Mouse (Mus musculus) brain, embryonic 14.5 days (tissue): ENCODE measurements around the gene Sptb. TPM values are rescaled to one million over a fixed set of nuclear protein-coding genes. Genes with fewer than 3 reads are reported as not detected.
A peak's percentile ranks its signal among the peaks of the same experiment; 100 is the strongest.

Experiments
- DNase-seq: peaks from one replicate; pipeline ENCODE4 v3.0.0-alpha.2; 2011; ENCODE audit warnings: low read depth
- CTCF ChIP-seq: fragments of 200-500 bp; IDR thresholded peaks from 2 replicates; pipeline ENCODE4 v1.5.1; 2012; ENCODE audit warnings: inconsistent platforms, mild to moderate bottlenecking, moderate library complexity, borderline replicate concordance; ENCODE audit not compliant: insufficient read depth, insufficient read length; ENCODE audit errors: extremely low read depth
- POLR2A ChIP-seq: fragments of 200-500 bp; IDR thresholded peaks from 2 replicates; pipeline ENCODE4 v1.6.1; 2012; ENCODE audit warnings: mild to moderate bottlenecking, inconsistent platforms, borderline replicate concordance; ENCODE audit not compliant: poor library complexity, insufficient read depth, insufficient read length, severe bottlenecking; ENCODE audit errors: extremely low read depth
- polyA plus RNA-seq: library from polyadenylated mRNA; depleted of rRNA; stranded (reverse); fragments of >200 nt; gene quantifications from 2 replicates; pipeline ENCODE4 v1.2.3, GENCODE M21; 2012

The Sptb gene
- polyA plus RNA-seq, 1 experiment = 8.4 TPM

DNA sequence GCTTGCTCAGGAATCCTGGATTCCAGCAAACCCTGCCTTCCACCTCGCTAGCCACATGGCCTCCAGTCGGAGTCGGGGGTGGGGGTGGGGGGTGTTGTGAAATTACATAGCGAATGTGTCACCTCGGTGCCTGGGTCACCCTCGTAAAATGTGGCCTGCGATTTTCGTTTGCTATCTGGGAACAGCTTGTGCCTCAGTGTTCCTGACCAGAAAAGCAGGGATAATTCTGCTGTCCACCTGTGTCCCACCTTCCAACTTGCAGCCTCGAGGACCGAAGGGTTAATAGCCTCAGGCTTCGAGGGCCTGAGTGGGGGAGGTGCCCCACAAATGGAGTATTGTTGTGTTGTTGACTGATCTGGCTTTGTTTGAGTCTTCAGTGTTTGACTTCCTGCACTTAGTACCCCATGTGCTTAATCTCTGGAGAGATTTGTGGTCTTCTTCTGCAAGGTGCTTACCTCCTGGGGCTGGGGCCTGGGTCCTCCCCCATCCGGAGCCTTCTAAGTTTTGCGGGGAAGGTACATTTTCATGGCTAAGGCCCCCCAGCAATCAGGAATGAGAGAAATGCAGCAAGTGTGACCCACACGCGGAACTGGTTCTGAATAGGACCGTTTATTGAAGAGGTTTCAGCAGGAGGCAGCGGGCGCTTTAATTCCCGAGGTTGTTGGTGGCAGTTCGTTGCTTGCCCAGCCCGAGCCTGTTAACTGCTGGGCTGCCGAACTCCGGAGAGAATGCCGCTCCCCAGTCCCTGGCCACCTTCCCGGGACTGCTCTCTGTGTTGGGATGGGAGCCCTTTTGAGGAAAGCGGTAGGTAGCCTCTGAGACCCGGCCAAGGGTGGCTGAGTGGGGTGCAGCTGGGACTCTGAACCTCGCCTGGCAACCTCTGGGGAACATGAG, 163.7 kb downstream of the Sptb start:
- peak; percentile 73 for DNase-seq
- no peak for TF ChIP-seq CTCF

DNA sequence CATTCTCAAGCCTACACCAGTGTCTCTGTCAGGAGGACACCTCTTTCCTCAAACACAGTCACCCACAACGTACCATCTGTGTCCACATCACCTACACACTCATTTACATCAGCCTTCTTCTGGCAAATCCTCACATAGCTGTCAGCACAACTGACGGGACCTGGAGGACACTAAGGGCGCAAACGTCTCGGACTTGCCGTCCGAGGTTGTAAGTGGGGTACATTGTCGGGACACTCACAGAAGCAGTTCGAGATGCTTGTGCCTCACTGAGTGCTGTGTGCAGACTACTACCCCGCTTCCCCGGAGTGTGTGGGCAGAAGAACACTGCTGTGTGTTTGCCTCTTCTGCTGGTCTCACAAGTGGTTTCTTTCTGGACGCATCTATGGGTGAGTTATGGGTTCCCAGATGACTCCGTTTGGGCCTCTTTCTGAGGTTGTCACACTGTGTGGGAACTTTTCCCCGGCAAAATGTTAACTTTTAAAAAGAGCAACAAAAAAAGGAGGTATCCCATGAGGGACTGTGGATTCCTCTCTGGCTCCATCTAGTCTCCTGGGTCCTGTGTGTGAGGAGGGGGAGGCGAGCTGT, 164.5 kb downstream of the Sptb start:
- TF ChIP-seq CTCF (no peak), POLR2A (no peak)
- DNase-seq = no peak

DNA sequence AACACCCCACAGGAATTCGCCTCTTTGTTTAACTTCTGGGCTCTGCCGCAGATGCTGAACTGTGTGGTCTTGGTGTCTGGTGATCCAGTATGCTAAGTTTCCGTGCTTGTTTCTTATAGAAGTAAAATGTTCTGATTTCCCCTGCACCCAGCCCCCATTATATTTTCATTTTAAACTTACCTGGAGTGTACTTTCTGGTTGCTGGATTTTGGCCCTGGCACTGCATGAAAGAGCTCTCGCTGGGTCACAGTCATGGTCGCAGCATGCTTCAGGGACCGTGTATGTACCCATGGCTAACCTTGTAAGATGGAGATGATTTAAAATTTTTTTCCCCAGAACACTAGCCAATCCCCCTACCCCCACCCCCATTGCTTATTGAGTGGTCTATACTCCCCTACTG, 168.5 kb downstream of the Sptb start:
- DNase-seq = no peak
- TF ChIP-seq CTCF (no peak), POLR2A (no peak)

DNA sequence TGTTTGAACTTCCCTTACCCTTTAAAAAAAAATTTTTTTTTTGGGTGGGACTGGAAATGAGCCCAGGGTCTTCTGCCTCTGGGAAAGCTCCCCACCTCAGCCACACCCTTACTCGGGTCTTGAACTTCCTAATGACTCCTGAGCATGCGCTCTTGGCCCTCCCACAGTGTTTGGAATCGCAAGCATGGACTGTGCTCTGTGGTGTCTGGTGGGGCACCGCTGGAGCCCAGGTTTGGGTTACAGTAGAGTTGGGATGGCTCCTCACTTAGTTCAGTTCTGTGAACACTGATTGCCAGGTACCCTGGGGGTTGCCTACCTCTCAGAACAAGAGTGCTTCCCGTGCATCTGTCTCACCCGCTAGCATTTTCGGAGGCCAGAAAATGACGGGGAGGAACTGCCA, 168.9 kb downstream of the Sptb start:
- DNase-seq = no peak
- TF ChIP-seq POLR2A (no peak), CTCF (no peak)

DNA sequence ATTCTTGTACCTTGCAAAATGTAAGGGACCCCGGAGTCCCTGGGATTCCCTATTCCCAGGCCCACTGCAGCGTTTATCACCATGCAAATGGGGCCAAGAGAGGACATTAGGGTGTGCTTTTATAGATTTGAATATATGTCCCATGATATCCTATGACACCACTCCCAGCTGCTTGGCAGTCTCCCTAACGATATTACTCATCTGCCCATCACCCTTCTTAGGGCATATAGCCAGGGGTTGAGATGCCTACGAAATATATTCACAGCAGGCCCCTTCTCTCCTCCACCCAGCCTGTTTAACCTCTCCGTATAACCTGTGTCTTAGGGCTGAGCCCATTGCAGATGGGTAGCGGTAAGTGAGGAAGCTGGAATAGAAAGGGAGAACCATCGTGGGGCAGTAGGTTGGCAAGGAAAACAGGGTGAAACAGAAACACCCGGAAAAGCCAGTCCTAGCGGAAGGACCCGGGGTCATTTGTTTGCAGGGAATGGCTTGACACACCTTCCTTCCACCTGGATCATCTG, 169.6 kb downstream of the Sptb start:
- no peak for DNase-seq
- TF ChIP-seq POLR2A = no peak
- TF ChIP-seq CTCF = no peak

DNA sequence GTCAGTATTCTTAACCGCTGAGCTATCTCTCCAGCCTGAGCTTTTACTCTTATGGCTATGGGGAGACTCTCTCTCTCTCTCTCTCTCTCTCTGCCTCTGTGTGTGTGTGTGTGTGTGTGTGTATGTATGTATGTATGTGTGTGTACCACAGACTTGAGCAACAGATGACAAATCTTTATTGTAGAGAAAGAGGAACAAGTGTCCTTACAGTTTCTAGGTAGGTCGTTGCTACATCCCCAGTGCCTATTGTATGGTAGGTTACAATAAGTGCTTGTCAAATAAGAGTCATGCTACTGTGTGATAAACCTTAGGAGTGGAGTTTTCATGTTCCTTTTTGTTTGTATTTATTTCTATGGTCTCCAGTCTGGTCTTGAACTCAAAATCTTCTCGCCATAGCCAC, 170.2 kb downstream of the Sptb start:
- DNase-seq = no peak
- TF ChIP-seq CTCF (no peak), POLR2A (no peak)

DNA sequence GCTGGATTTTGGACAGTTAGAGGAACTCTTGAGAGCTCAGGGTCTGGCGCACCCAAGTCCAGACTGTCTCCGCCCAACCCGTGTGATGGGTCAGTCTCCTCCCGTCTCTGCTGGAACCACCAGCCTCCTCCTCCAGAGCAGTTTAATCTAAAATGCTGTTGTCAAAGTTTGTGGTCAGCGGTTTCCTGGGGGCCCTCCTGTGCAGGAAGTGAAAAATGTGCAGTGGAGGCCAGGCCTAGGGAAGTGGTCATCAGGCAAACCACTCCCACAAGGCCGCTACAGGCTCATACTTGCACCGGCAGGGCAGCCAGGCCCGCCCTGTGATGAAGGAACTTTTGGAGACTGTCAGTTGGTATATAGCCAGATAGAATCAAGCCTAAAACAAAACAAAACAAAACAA, 172.9 kb downstream of the Sptb start:
- no peak for TF ChIP-seq POLR2A
- no peak for TF ChIP-seq CTCF
- DNase-seq = no peak

DNA sequence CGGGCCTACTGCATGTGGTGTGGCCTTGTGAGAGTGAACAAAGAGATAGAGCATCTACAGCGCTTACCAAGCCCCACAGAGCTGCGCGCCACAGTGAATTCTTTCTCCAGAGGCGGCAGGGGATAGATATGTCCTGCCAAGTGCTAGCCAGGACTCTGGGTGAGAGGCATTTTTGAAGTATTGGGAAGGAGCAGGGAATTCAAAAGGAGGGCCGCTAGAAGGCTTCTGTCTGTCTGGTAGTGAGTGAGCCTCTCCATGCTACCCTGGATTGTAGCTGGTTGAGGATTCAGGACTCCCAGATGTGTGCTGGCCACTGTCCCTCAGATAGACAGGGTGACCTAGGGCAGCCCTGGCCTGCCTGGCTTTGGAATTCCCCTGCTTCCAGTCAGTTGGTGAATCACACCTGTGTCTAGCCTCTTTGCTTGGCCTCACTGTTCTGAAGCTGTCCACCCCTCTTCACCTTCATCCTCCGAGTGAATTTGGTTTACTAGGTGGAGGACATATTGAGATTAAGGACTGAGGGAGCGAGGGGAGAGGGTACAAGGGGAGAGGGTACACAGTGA, 173.7 kb downstream of the Sptb start:
- no peak for TF ChIP-seq POLR2A
- no peak for TF ChIP-seq CTCF

DNA sequence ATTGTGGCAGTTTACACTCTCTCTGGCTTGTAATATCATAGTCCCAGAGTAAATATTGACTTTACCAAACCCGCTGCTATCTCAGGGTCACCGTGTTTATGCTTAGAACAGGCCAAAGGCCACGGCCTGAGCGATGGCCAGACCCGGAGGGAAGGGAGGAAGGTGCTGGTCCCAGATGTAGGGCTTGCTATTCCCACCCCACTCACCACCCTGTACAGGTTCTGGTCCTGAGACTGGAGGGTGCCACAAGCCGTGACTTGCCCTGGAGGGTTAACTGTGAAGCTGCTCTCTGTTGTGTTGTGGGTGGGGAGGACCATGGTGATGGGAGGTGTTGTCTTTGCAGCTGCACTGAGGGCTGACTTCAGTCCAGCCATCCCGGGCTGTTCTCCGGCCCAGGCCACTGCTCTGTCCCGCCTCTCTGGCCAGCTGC, 174.9 kb downstream of the Sptb start:
- no peak for DNase-seq
- no peak for TF ChIP-seq CTCF
- TF ChIP-seq POLR2A = no peak

More for the DNA sequence above, 173.7 kb downstream of the Sptb start:
- no peak for DNase-seq

DNA sequence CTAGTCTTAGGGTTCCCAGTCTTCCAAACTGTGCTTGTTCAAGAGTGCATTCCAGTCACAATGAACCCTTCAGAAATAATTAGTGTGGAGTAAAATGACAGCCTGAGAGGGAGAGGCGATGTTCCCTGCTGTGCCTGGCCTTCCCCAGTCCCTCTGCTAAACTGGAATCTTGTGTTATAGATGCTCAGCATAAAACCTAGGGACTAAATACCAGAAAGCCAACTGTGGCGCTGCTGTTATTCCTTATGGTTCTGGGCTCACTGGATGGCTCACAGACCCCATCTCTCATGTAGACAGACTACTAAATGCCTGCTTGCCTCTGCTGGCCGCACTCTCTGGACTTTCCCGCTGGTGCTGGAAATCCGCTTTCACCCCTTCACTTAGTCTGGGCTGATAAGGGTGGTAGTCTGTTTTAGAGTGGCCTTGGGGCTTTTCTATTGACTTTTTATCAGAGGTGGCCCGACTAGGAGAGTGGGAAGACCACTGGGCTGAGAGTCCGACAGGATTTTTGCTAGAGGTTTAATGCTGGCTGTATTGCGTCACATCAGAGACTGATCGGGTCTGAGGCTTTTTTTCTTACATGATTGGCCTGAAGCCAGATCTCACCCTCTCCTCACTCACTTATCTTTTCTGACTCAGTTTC, 175.6 kb downstream of the Sptb start:
- DNase-seq = no peak
- TF ChIP-seq CTCF (no peak), POLR2A (no peak)

DNA sequence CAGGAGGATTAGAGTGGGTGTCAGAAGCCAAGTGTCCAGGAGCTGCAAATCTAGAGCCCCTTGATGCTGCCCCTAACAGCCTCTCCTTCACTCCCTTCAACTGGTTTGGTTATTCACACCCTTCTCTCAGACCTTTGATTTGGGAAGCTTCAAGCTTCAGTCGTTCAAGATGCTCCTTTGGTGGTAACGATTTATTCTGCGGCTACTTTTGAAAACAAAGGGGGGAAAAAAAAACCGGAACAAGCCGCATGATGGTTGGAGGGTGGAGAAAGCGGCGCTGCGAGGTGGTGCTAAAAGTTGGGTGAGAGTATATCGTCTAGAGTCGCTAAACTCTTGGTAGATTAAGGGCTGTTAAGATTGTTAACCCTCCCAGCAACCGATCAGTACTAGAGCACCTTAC, 176.1 kb downstream of the Sptb start:
- DNase-seq = no peak
- TF ChIP-seq POLR2A (no peak), CTCF (no peak)
